18 mouse cellular contexts compared by ENCODE assay signal in genomic region chr2:115499904-115500303, GRCm38 (mm10).
"Had no signal": no experiment of that assay in that cellular context is flagged by ENCODE, and none has a peak within 500 bp of the region (broad histone marks: within the 10 kb centered on the region; RNA-seq: fewer than 3 reads in every experiment).

No protein-coding gene starts in this region.

- ATAC-seq: liver, postnatal 0 days; lung, postnatal 0 days; midbrain, embryonic 13.5 days; midbrain, embryonic 15.5 days had no signal

- H3K36me3 ChIP-seq: lung, embryonic 15.5 days; midbrain, embryonic 13.5 days; midbrain, embryonic 15.5 days; neural tube, embryonic 12.5 days; stomach, embryonic 15.5 days had no signal

- DNase-seq: liver, postnatal 0 days; lung, adult 2 months; lung, postnatal 14 days; lung, postnatal 36 days; right cerebral cortex, postnatal 14 days; thymus, adult 2 months; thymus, postnatal 25 days; thymus, postnatal 4 days had no signal

- H3K27me3 ChIP-seq: lung, embryonic 15.5 days; megakaryocyte, embryonic 14.5 days; midbrain, embryonic 13.5 days; midbrain, embryonic 15.5 days; neural tube, embryonic 12.5 days; stomach, embryonic 15.5 days had no signal

- H3K4me3 ChIP-seq: lung, embryonic 15.5 days; megakaryocyte, embryonic 14.5 days; midbrain, embryonic 13.5 days; midbrain, embryonic 15.5 days; neural tube, embryonic 12.5 days; stomach, embryonic 15.5 days had no signal

- H3K4me2 ChIP-seq: lung, embryonic 15.5 days; midbrain, embryonic 11.5 days; midbrain, embryonic 13.5 days; midbrain, embryonic 15.5 days; neural tube, embryonic 12.5 days; stomach, embryonic 15.5 days had no signal

- H3K9me3 ChIP-seq: lung, embryonic 15.5 days; midbrain, embryonic 13.5 days; midbrain, embryonic 15.5 days; neural tube, embryonic 12.5 days; stomach, embryonic 15.5 days had no signal

- H3K4me1 ChIP-seq: lung, embryonic 15.5 days; megakaryocyte, embryonic 14.5 days; midbrain, embryonic 13.5 days; midbrain, embryonic 15.5 days; neural tube, embryonic 12.5 days; stomach, embryonic 15.5 days had no signal

- H3K9ac ChIP-seq: liver, postnatal 0 days; lung, embryonic 15.5 days; midbrain, embryonic 13.5 days; midbrain, embryonic 15.5 days; neural tube, embryonic 12.5 days; stomach, embryonic 15.5 days had no signal

- H3K27ac ChIP-seq: lung, embryonic 15.5 days; macrophage; midbrain, embryonic 13.5 days; midbrain, embryonic 15.5 days; neural tube, embryonic 12.5 days; stomach, embryonic 15.5 days; stomach, postnatal 0 days had no signal
